In genomic region chr8:95599861-95600260, GRCm38 (mm10) we compare ENCODE assay signal across 9 mouse cellular contexts. TPM values are rescaled to one million over a fixed set of nuclear protein-coding genes. Genes with fewer than 3 reads are reported as not detected.
A peak's percentile ranks its signal among the peaks of the same experiment; 100 is the strongest.
DNase-seq lines count a peak whose midpoint lies in the region; ATAC-seq and TF ChIP-seq lines count a peak whose summit lies in the region.
"Had no signal": no experiment of that assay in that cellular context is flagged by ENCODE, and none has a peak within 500 bp of the region (broad histone marks: within the 10 kb centered on the region; RNA-seq: fewer than 3 reads in every experiment).

No protein-coding gene starts in this region.

- H3K9ac ChIP-seq in hindbrain, embryonic 13.5 days: no peak overlapping the region
- no peak overlapping the region for H3K9ac ChIP-seq in midbrain, embryonic 11.5 days (ENCODE audit: low read length)
- no peak overlapping the region for H3K9ac ChIP-seq in stomach, postnatal 0 days (ENCODE audit: low read length)

- TF ChIP-seq POLR2A in bone marrow, adult 2 months (IDR thresholded peaks at IDR 0.05; ENCODE audit: borderline replicate concordance, control insufficient read depth, low read depth, low read length): no peak

- H3K9me3 ChIP-seq in hindbrain, embryonic 13.5 days: no peaks in the 10 kb centered on the region
- no peaks in the 10 kb centered on the region for H3K9me3 ChIP-seq in midbrain, embryonic 11.5 days (ENCODE audit: control insufficient read depth, low read length)
- no peaks in the 10 kb centered on the region for H3K9me3 ChIP-seq in stomach, postnatal 0 days (ENCODE audit: control insufficient read depth, low read length)

- ATAC-seq in erythroid progenitor cell, adult 5-6 weeks (replicated peaks; ENCODE audit: low FRiP score, poor library complexity, severe bottlenecking): 0 out of 2 replicates have a peak, but pooled peaks have one; percentile 67
- ATAC-seq in hindbrain, embryonic 13.5 days (ENCODE audit: low FRiP score): no peak
- 0 out of 2 replicates have a peak, but pooled peaks have one; percentile 46 for ATAC-seq in midbrain, embryonic 11.5 days (ENCODE audit: low FRiP score)
- ATAC-seq in stomach, postnatal 0 days (ENCODE audit: low FRiP score, low TSS enrichment): no peak

- H3K27me3 ChIP-seq in hindbrain, embryonic 13.5 days: no peaks in the 10 kb centered on the region
- no peaks in the 10 kb centered on the region for H3K27me3 ChIP-seq in midbrain, embryonic 11.5 days (ENCODE audit: control insufficient read depth, insufficient read depth, low read length)
- no peaks in the 10 kb centered on the region for H3K27me3 ChIP-seq in stomach, postnatal 0 days (ENCODE audit: control insufficient read depth, insufficient read depth, low read length)

- DNase-seq in left cerebral cortex, adult 18-20 months (ENCODE audit: low spot score in 2 of 2): peak; percentile 70 to 76
- DNase-seq in left cerebral cortex, adult 11 months (ENCODE audit: low spot score): no peak
- peak; percentile 73 to 81 for DNase-seq in left cerebral cortex, adult 2 months (ENCODE audit: extremely low spot score in 1 of 2, low spot score in 2 of 2)
- peak; percentile 99 for DNase-seq in midbrain, embryonic 11.5 days (ENCODE audit: low spot score, missing footprints)
- DNase-seq in stomach, postnatal 0 days (ENCODE audit: low spot score): peak; percentile 63

- intact Hi-C loops in left cerebral cortex, adult 2 months (cut with DNase I): loop anchor here (1.0 to 10.0 kb wide), 3 partner anchors 97 to 315 kb away; partner anchors contain the start of gene Setd6

- H3K36me3 ChIP-seq in hindbrain, embryonic 13.5 days: no peaks in the 10 kb centered on the region
- no peaks in the 10 kb centered on the region for H3K36me3 ChIP-seq in midbrain, embryonic 11.5 days (ENCODE audit: control insufficient read depth, insufficient read depth, low read length)
- no peaks in the 10 kb centered on the region for H3K36me3 ChIP-seq in stomach, postnatal 0 days (ENCODE audit: control insufficient read depth, insufficient read depth, low read length)

- TF ChIP-seq EP300 in stomach, postnatal 0 days (optimal IDR thresholded peaks at IDR 0.05): no peak

- H3K4me3 ChIP-seq in bone marrow, adult 2 months (replicated peaks; ENCODE audit: control insufficient read depth, low read depth, low read length): no peak overlapping the region
- no peak overlapping the region for H3K4me3 ChIP-seq in hindbrain, embryonic 13.5 days
- H3K4me3 ChIP-seq in left cerebral cortex, adult 2 months: no peak overlapping the region
- H3K4me3 ChIP-seq in midbrain, embryonic 11.5 days (ENCODE audit: low read depth, low read length): no peak overlapping the region
- H3K4me3 ChIP-seq in stomach, postnatal 0 days (ENCODE audit: low read depth, low read length): no peak overlapping the region

- WGBS in bone marrow, adult 2 months: 20% methylated on average over 11 of the region's 11 CpGs
- WGBS in hindbrain, embryonic 13.5 days: 10% methylated on average over 11 of the region's 11 CpGs
- WGBS in midbrain, embryonic 11.5 days: 12% methylated on average over 11 of the region's 11 CpGs
- WGBS in stomach, postnatal 0 days: 11% methylated on average over 11 of the region's 11 CpGs

- peak; percentile 54 for TF ChIP-seq CTCF in bone marrow, adult 2 months (IDR thresholded peaks at IDR 0.05; ENCODE audit: control insufficient read depth, insufficient read depth, low read length)
- peak; percentile 80 for TF ChIP-seq CTCF in left cerebral cortex, adult 2 months (IDR thresholded peaks at IDR 0.05)
- TF ChIP-seq CTCF in stomach, postnatal 0 days (IDR thresholded peaks at IDR 0.05; ENCODE audit: low read depth): peak; percentile 80

- no peak overlapping the region for H3K27ac ChIP-seq in bone marrow, adult 2 months (ENCODE audit: control insufficient read depth, insufficient read depth, low read depth, low read length, poor library complexity)
- no peak overlapping the region for H3K27ac ChIP-seq in hindbrain, embryonic 13.5 days
- no peak overlapping the region for H3K27ac ChIP-seq in left cerebral cortex, adult 2 months
- no peak overlapping the region for H3K27ac ChIP-seq in midbrain, embryonic 11.5 days (ENCODE audit: low read depth, low read length)
- no peak overlapping the region for H3K27ac ChIP-seq in stomach, postnatal 0 days (replicated peaks)

- H3K4me2 ChIP-seq in hindbrain, embryonic 13.5 days: peak overlapping the region; percentile 8; the same call in 1 of the 2 replicates
- no peak overlapping the region for H3K4me2 ChIP-seq in midbrain, embryonic 11.5 days
- H3K4me2 ChIP-seq in stomach, postnatal 0 days (replicated peaks; ENCODE audit: low read depth): no peak overlapping the region

- H3K4me1 ChIP-seq in bone marrow, adult 2 months (ENCODE audit: control insufficient read depth, insufficient read depth, low read length): no peaks in the 10 kb centered on the region
- peaks cover 4% of the 10 kb centered on the region; the same call in 1 of the 2 replicates for H3K4me1 ChIP-seq in hindbrain, embryonic 13.5 days (replicated peaks)
- no peaks in the 10 kb centered on the region for H3K4me1 ChIP-seq in midbrain, embryonic 11.5 days (ENCODE audit: control insufficient read depth, insufficient read depth, low read length)
- no peaks in the 10 kb centered on the region for H3K4me1 ChIP-seq in stomach, postnatal 0 days (replicated peaks; ENCODE audit: control insufficient read depth, insufficient read depth)

RNA-seq across cellular contexts. Expression of gene Prss54, which starts 23.7 kb away (rescaled TPM):
- not detected for total RNA-seq in left cerebral cortex, adult 18-20 months (2021)
- polyA plus RNA-seq in bone marrow, adult 2 months (2011; ENCODE audit: insufficient read depth, insufficient read length, low replicate concordance, missing spikeins): not detected in 2 replicates
- total RNA-seq in erythroid progenitor cell, adult 5-6 weeks (2015; ENCODE audit: low replicate concordance): not detected in 2 replicates
- total RNA-seq in erythroid progenitor cell, adult 5-6 weeks (2017; ENCODE audit: low replicate concordance): not detected in 2 replicates
- polyA plus RNA-seq in hindbrain, embryonic 13.5 days (2015; fragmentation: Nextera tagmentation; extraction: Ambion mirVana): not detected in 2 replicates
- total RNA-seq in left cerebral cortex, adult 2 months (2021): under 1 TPM in 1 of 2 experiments, not detected in 1; 0.30 TPM
- polyA plus RNA-seq in midbrain, embryonic 11.5 days (2014; fragmentation: Nextera tagmentation; extraction: Ambion mirVana): not detected in 2 replicates
- not detected in 2 replicates for polyA plus RNA-seq in stomach, postnatal 0 days (2015; fragmentation: Nextera tagmentation; extraction: Ambion mirVana)
- polyA plus RNA-seq: stomach, embryonic 14.5 days had no signal

RNA-seq across cellular contexts. Expression of gene Gins3, which starts 33.4 kb away (rescaled TPM):
- 1 to 10 TPM; 2.0 to 2.8 TPM for total RNA-seq in left cerebral cortex, adult 18-20 months (2021)
- polyA plus RNA-seq in bone marrow, adult 2 months (2011; ENCODE audit: insufficient read depth, insufficient read length, low replicate concordance, missing spikeins): 10.9 and 14.8 TPM in 2 replicates
- 18.9 and 34.6 TPM in 2 replicates for total RNA-seq in erythroid progenitor cell, adult 5-6 weeks (2015; ENCODE audit: low replicate concordance)
- 41.4 and 54.2 TPM in 2 replicates for total RNA-seq in erythroid progenitor cell, adult 5-6 weeks (2017; ENCODE audit: low replicate concordance)
- polyA plus RNA-seq in hindbrain, embryonic 13.5 days (2015; fragmentation: Nextera tagmentation; extraction: Ambion mirVana): 8.1 and 8.2 TPM in 2 replicates
- 1 to 10 TPM; 2.8 to 3.3 TPM for total RNA-seq in left cerebral cortex, adult 2 months (2021)
- polyA plus RNA-seq in midbrain, embryonic 11.5 days (2014; fragmentation: Nextera tagmentation; extraction: Ambion mirVana): 26.3 and 28.6 TPM in 2 replicates
- 4.7 and 5.0 TPM in 2 replicates for polyA plus RNA-seq in stomach, postnatal 0 days (2015; fragmentation: Nextera tagmentation; extraction: Ambion mirVana)

Comparison
In these comparisons a context has a peak if more than half of its experiments do, and no peak if none do; other contexts are left out.
1. ATAC-seq: peak in erythroid progenitor cell, adult 5-6 weeks (single experiment) and midbrain, embryonic 11.5 days (single experiment); none in hindbrain, embryonic 13.5 days (single experiment) and stomach, postnatal 0 days (single experiment).
2. Peak in every context shown above with its lines, with median percentiles within 50 percentile points of each other: CTCF ChIP-seq.